Mouse (Mus musculus) hindbrain, embryonic 16.5 days (tissue): ENCODE measurements at regions not wholly inside any gene's neighbourhood (a gene's known extent, or its start where the extent isn't known, plus 50 kb on each side); places are given as distances from the start of the nearest gene placed in this dataset.

Experiments used
- ATAC-seq: fragments of 200-750 bp; cut with Nextera tagmentation; 2 replicates; pipeline ENCODE4 v1.8.0; 2017; ENCODE audit warnings: moderate TSS enrichment, moderate library complexity
- H3K27ac ChIP-seq: fragments of 300-500 bp; sonication (generic); 2 replicates; pipeline ENCODE4 v1.5.1; 2014; ENCODE audit warnings: low read depth, mild to moderate bottlenecking, control low read depth, low read length, moderate library complexity
- H3K27me3 ChIP-seq: fragments of 300-500 bp; sonication (generic); replicated peaks from 2 replicates; pipeline ENCODE4 v1.6.1; 2014; ENCODE audit warnings: low read length; ENCODE audit not compliant: control insufficient read depth, insufficient read depth
- H3K36me3 ChIP-seq: fragments of 300-500 bp; sonication (generic); 2 replicates; pipeline ENCODE4 v1.6.1; 2014; ENCODE audit warnings: mild to moderate bottlenecking, low read length, moderate library complexity, mixed read lengths; ENCODE audit not compliant: control insufficient read depth, insufficient read depth
- H3K4me1 ChIP-seq: fragments of 300-500 bp; sonication (generic); 2 replicates; pipeline ENCODE4 v1.6.1; 2014; ENCODE audit warnings: low read depth, low read length; ENCODE audit not compliant: control insufficient read depth, insufficient read depth
- H3K4me2 ChIP-seq: fragments of 300-500 bp; sonication (generic); 2 replicates; pipeline ENCODE4 v1.6.1; 2014; ENCODE audit warnings: mild to moderate bottlenecking, low read length, control low read depth, moderate library complexity
- H3K4me3 ChIP-seq: fragments of 300-500 bp; sonication (generic); 2 replicates; pipeline ENCODE4 v1.5.1; 2014; ENCODE audit warnings: mild to moderate bottlenecking, low read length, control low read depth, moderate library complexity
- H3K9ac ChIP-seq: fragments of 300-500 bp; sonication (generic); 2 replicates; pipeline ENCODE4 v1.6.1; 2014; ENCODE audit warnings: low read depth, mild to moderate bottlenecking, control low read depth, low read length, moderate library complexity
- H3K9me3 ChIP-seq: fragments of 300-500 bp; sonication (generic); 2 replicates; pipeline ENCODE4 v1.6.1; 2014; ENCODE audit warnings: mild to moderate bottlenecking, low read length, moderate library complexity; ENCODE audit not compliant: control insufficient read depth
- WGBS: fragments of 180-500 bp; shearing (Covaris S2); extraction: QIAGEN DNeasy Blood & Tissue Kit; methylation state at CpG from one replicate; pipeline ENCODE4 v1.1.7; 2014; 5-methylcytosine and 5-hydroxymethylcytosine counted together

GRCm38 (mm10) chr7:111354066-111354465 is 271.2 kb upstream of the Eif4g2 start:
- WGBS = 87% methylated on average over 4 of the region's 4 CpGs
- no peak overlapping the region for H3K4me2 ChIP-seq

GRCm38 (mm10) chr7:111352176-111352575 is 269.3 kb upstream of the Eif4g2 start:
- H3K4me3 ChIP-seq = no peak overlapping the region
- no peak for ATAC-seq
- WGBS = 94% methylated on average over 2 of the region's 2 CpGs

More at GRCm38 (mm10) chr7:111354066-111354465, 271.2 kb upstream of the Eif4g2 start:
- Histone ChIP-seq H3K9me3 (no peaks in the 10 kb centered on the region), H3K4me1 (no peaks in the 10 kb centered on the region), H3K27ac (no peak overlapping the region), H3K9ac (no peak overlapping the region), H3K4me3 (no peak overlapping the region), H3K36me3 (no peaks in the 10 kb centered on the region), H3K27me3 (no peaks in the 10 kb centered on the region)
- ATAC-seq = no peak

GRCm38 (mm10) chr7:111345117-111345516 is 262.3 kb upstream of the Eif4g2 start:
- no peak overlapping the region for H3K9ac ChIP-seq
- no peak overlapping the region for H3K4me2 ChIP-seq
- H3K27ac ChIP-seq = no peak overlapping the region
- H3K27me3 ChIP-seq = no peaks in the 10 kb centered on the region
- no peaks in the 10 kb centered on the region for H3K9me3 ChIP-seq
- no peak for ATAC-seq
- H3K36me3 ChIP-seq = no peaks in the 10 kb centered on the region
- H3K4me3 ChIP-seq = no peak overlapping the region
- no peaks in the 10 kb centered on the region for H3K4me1 ChIP-seq
- WGBS = 85% methylated on average over 1 of the region's 1 CpGs

More at GRCm38 (mm10) chr7:111352176-111352575, 269.3 kb upstream of the Eif4g2 start:
- Histone ChIP-seq H3K27ac (no peak overlapping the region), H3K36me3 (no peaks in the 10 kb centered on the region), H3K9ac (no peak overlapping the region), H3K27me3 (no peaks in the 10 kb centered on the region), H3K9me3 (no peaks in the 10 kb centered on the region), H3K4me1 (no peaks in the 10 kb centered on the region), H3K4me2 (no peak overlapping the region)

- Histone ChIP-seq H3K9me3 (no peaks in the 10 kb centered on the region), H3K4me1 (no peaks in the 10 kb centered on the region), H3K36me3 (no peaks in the 10 kb centered on the region), H3K4me2 (no peak overlapping the region), H3K4me3 (no peak overlapping the region), H3K27ac (no peak overlapping the region), H3K27me3 (no peaks in the 10 kb centered on the region), H3K9ac (no peak overlapping the region)
- 55% methylated on average over 3 of the region's 3 CpGs for WGBS
- ATAC-seq = no peak
Observed at GRCm38 (mm10) chr7:111337053-111337452, 254.2 kb upstream of the Eif4g2 start.

- Histone ChIP-seq H3K27ac (no peak overlapping the region), H3K36me3 (no peaks in the 10 kb centered on the region), H3K27me3 (no peaks in the 10 kb centered on the region), H3K4me2 (no peak overlapping the region), H3K9me3 (no peaks in the 10 kb centered on the region), H3K9ac (no peak overlapping the region), H3K4me3 (no peak overlapping the region), H3K4me1 (no peaks in the 10 kb centered on the region)
- ATAC-seq = no peak
- 84% methylated on average over 6 of the region's 6 CpGs for WGBS
Observed at GRCm38 (mm10) chr7:111322901-111323300, 240.1 kb upstream of the Eif4g2 start.

- 79% methylated on average over 1 of the region's 1 CpGs for WGBS
- H3K27me3 ChIP-seq = no peaks in the 10 kb centered on the region
Observed at GRCm38 (mm10) chr7:111319917-111320316, 237.1 kb upstream of the Eif4g2 start.

GRCm38 (mm10) chr7:111316479-111316990 is 233.7 kb upstream of the Eif4g2 start:
- H3K4me2 ChIP-seq = no peak overlapping the region
- 0 out of 2 replicates have a peak, but pooled peaks have one; percentile 40 for ATAC-seq
- WGBS = 28% methylated on average over 2 of the region's 2 CpGs
- no peaks in the 10 kb centered on the region for H3K36me3 ChIP-seq
- H3K9ac ChIP-seq = no peak overlapping the region
- H3K4me3 ChIP-seq = no peak overlapping the region
- no peaks in the 10 kb centered on the region for H3K27me3 ChIP-seq
- H3K4me1 ChIP-seq = no peaks in the 10 kb centered on the region
- no peaks in the 10 kb centered on the region; the same call in 1 of the 2 replicates for H3K9me3 ChIP-seq
- no peak overlapping the region for H3K27ac ChIP-seq

More at GRCm38 (mm10) chr7:111319917-111320316, 237.1 kb upstream of the Eif4g2 start:
- Histone ChIP-seq H3K4me2 (no peak overlapping the region), H3K4me1 (no peaks in the 10 kb centered on the region), H3K36me3 (no peaks in the 10 kb centered on the region), H3K27ac (no peak overlapping the region), H3K4me3 (no peak overlapping the region), H3K9ac (no peak overlapping the region), H3K9me3 (no peaks in the 10 kb centered on the region)
- ATAC-seq = no peak

GRCm38 (mm10) chr7:111313921-111314320 is 231.1 kb upstream of the Eif4g2 start:
- WGBS = 86% methylated on average over 4 of the region's 4 CpGs
- Histone ChIP-seq H3K4me1 (no peaks in the 10 kb centered on the region), H3K27ac (no peak overlapping the region)

GRCm38 (mm10) chr7:111305196-111305595 is 222.4 kb upstream of the Eif4g2 start:
- no peak overlapping the region for H3K27ac ChIP-seq
- ATAC-seq = no peak

More at GRCm38 (mm10) chr7:111313921-111314320, 231.1 kb upstream of the Eif4g2 start:
- no peak overlapping the region for H3K9ac ChIP-seq
- no peaks in the 10 kb centered on the region for H3K36me3 ChIP-seq
- no peak overlapping the region for H3K4me2 ChIP-seq
- H3K27me3 ChIP-seq = no peaks in the 10 kb centered on the region
- ATAC-seq = no peak
- no peaks in the 10 kb centered on the region; the same call in 1 of the 2 replicates for H3K9me3 ChIP-seq
- H3K4me3 ChIP-seq = no peak overlapping the region

More at GRCm38 (mm10) chr7:111305196-111305595, 222.4 kb upstream of the Eif4g2 start:
- H3K27me3 ChIP-seq = no peaks in the 10 kb centered on the region; the same call in 1 of the 2 replicates
- H3K4me1 ChIP-seq = peaks cover 6% of the 10 kb centered on the region
- no peak overlapping the region for H3K4me2 ChIP-seq
- H3K9me3 ChIP-seq = no peaks in the 10 kb centered on the region
- H3K9ac ChIP-seq = no peak overlapping the region
- no peak overlapping the region for H3K4me3 ChIP-seq
- no peaks in the 10 kb centered on the region for H3K36me3 ChIP-seq
